Mouse (Mus musculus): ENCODE data around the gene Gm20388.
"Not testable (repeated sequence)": the region's sequence is repeated elsewhere in the genome, so short reads cannot be mapped to it uniquely, and the experiment has no call there.

Gene Gm20388

GRCm38 (mm10) chr8:123520048-123520447 is 3609.4 kb downstream of the Gm20388 start:
- not testable (repeated sequence) for DNase-seq (ENCODE audit: low spot score in 2 of 2)

DNA sequence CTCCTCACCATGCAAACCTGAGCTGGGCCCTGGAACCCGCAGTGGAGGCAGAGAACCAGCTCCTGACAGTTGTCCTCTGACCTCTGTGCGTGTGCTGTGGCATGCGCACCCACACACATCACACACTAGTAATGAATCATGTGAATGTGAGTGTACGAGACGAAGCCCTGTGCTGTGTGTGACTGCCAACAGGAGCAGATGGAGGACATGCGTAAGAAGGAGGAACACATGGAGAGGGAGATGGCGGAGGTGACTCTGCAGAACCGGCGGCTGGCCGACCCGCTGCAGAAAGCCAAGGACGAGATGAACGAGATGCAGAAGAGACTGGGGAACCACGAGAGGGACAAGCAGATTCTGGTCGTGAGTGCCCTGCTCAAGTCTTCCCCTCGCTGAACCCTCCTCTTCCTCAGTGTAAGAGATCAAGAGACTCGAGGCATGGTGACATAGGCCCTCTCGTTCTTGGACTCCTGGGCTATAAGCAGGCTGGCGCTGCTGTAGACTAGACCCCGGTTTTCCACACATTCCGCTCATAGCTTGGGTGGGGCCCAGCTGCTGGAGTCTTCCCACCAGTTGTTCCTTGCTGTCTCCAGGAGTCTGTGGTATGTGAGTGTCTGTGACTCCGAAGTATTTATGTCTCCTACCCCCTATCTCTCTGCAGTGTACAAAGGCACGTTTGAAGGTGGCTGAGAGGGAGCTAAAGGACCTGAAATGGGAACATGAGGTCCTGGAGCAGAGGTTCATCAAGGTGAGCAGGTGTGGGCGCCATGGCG is 3617.3 kb downstream of the Gm20388 start:
- peak in 1 of 2 experiments; percentile 48 for DNase-seq (ENCODE audit: low spot score in 2 of 2)

DNA sequence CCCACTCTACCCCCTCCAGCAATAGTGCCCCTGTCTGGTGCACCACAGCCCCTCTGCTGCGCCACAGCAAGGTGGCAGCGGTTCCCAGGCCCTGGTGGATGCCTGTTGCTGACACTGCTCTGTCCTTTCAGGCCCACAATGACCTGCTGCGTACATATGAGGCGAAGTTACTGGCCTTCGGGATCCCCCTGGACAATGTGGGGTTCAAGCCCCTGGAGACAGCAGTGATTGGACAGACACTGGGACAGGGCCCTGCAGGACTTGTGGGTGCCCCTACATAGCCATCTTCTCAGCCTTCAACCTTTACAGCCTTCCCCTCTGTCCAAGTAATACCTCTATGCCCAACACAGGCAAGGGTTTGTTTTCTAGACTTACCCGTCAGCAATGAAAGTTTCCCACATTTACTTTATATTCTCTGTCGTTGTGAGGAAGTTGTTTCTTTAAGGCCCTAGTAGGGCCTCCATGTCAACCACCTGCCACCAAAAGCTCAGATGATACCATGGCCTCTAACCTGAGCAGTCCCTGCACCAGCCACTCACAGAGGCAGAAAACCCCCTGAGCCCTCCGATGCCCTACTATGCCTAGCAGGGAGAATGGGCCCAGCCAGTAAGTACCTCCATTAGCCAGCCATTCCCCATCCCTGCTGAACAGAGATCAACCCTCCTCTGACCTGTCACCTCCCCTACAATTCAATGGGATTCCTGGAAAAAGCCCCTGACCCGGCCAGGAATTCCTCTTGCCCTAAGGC is 3625.8 kb downstream of the Gm20388 start:
- DNase-seq (ENCODE audit: low spot score in 2 of 2) = no peak

DNA sequence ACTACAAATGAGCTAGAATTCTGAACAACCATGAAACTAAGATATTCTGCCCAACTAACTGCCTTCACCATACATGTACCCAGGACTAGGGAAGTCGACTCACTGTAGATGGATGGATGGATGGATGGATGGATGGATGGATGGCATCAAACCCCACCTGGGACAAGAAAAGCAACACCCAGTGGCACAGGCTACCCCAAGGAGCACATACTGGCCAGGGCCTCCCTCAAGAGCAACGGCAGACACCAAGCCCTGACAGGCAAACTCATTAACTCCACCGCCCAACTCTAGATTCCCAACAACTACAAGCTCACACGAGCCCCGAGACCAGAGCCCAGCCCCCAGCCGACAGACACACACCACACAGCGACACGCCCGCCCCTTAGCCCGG is 3626.3 kb downstream of the Gm20388 start:
- no peak for DNase-seq (ENCODE audit: low spot score in 2 of 2)

GRCm38 (mm10) chr8:123537641-123538040 is 3627.0 kb downstream of the Gm20388 start:
- not testable (repeated sequence) for DNase-seq (ENCODE audit: low spot score in 2 of 2)

- DNase-seq (ENCODE audit: low spot score in 2 of 2) = not testable (repeated sequence)
Measured at GRCm38 (mm10) chr8:123564221-123564620, 3653.6 kb downstream of the Gm20388 start.

DNA sequence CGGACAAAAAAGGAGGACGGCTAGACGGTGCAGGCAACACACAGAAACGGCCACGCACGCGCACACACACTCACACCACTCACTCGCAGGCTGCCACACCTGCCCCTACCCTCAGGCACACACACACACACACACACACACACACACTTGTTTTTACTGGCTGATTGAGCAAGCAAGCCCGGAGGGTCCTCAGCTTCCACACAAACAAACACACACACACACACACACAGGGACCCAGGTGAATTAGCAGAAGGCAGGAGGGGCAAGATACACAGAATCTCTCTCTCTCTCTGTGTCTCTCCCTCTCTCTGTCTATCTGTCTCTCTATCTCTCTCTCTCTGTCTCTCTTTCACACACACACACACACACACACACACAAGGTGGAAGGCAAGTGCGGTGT is 3664.7 kb downstream of the Gm20388 start:
- DNase-seq (ENCODE audit: low spot score in 2 of 2) = not testable (repeated sequence)

DNA sequence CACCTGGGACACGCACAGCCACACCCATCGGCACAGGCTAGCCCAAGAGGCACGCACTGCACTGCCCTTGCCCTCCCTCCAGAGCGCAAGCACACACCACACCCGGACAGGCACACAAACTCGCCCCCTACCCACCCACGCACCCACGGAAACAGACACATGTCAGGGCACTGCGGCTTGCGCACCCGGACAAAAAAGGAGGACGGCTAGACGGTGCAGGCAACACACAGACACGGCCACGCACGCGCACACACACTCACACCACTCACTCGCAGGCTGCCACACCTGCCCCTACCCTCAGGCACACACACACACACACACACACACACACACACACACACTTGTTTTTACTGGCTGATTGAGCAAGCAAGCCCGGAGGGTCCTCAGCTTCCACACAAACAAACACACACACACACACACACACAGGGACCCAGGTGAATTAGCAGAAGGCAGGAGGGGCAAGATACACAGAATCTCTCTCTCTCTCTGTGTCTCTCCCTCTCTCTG is 3690.1 kb downstream of the Gm20388 start:
- peak; percentile 38 to 47 for DNase-seq (ENCODE audit: low spot score in 2 of 2)

DNA sequence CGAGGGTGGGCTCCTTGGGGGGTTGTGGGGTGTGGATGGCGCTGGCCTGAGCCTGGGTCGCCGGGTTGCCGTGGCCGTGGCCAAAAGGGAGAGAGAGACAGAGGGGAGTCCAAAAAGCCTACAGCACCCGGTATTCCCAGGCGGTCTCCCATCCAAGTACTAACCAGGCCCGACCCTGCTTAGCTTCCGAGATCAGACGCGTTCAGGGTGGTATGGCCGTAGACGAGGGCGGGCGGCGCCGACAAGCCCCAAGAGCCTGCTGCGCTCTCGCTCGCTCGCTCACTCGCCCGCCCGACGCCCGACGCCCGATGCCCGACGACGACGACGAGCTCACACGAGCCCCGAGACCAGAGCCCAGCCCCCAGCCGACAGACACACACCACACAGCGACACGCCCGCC is 3690.8 kb downstream of the Gm20388 start:
- DNase-seq (ENCODE audit: low spot score in 2 of 2) = not testable (repeated sequence)

DNA sequence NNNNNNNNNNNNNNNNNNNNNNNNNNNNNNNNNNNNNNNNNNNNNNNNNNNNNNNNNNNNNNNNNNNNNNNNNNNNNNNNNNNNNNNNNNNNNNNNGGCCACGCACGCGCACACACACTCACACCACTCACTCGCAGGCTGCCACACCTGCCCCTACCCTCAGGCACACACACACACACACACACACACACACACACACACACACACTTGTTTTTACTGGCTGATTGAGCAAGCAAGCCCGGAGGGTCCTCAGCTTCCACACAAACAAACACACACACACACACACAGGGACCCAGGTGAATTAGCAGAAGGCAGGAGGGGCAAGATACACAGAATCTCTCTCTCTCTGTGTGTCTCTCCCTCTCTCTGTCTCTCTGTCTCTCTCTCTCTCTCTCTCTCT is 3702.0 kb downstream of the Gm20388 start:
- not testable (repeated sequence) for DNase-seq (ENCODE audit: low spot score in 2 of 2)

GRCm38 (mm10) chr8:123623523-123623922 is 3712.9 kb downstream of the Gm20388 start:
- not testable (repeated sequence) for DNase-seq (ENCODE audit: low spot score in 2 of 2)

DNA sequence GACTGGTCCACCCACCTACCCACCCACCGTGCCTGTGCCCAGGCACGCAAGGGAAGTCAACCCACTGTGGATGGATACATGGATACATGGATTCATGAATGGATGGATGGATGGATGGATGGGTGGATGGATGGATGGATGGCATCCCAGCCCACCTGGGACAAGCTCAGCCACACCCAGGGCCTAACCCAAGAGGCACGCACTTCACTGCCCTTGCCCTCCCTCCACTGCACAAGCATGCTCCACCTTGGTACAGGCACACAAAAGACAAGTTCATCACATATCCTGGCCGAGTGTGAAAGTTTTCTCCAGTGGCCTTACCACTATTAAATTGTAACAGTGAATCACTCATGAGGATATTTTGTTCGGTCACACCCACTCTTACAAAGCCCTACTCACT is 3713.6 kb downstream of the Gm20388 start:
- no peak for DNase-seq (ENCODE audit: low spot score in 2 of 2)

GRCm38 (mm10) chr8:123624702-123625101 is 3714.1 kb downstream of the Gm20388 start:
- peak in 1 of 2 experiments; percentile 43 for DNase-seq (ENCODE audit: low spot score in 2 of 2)

- DNase-seq (ENCODE audit: low spot score in 2 of 2) = no peak
Measured at GRCm38 (mm10) chr8:123625717-123626116, 3715.1 kb downstream of the Gm20388 start.

GRCm38 (mm10) chr8:123627410-123628147 is 3716.9 kb downstream of the Gm20388 start:
- no peak for DNase-seq (ENCODE audit: low spot score in 2 of 2)

DNA sequence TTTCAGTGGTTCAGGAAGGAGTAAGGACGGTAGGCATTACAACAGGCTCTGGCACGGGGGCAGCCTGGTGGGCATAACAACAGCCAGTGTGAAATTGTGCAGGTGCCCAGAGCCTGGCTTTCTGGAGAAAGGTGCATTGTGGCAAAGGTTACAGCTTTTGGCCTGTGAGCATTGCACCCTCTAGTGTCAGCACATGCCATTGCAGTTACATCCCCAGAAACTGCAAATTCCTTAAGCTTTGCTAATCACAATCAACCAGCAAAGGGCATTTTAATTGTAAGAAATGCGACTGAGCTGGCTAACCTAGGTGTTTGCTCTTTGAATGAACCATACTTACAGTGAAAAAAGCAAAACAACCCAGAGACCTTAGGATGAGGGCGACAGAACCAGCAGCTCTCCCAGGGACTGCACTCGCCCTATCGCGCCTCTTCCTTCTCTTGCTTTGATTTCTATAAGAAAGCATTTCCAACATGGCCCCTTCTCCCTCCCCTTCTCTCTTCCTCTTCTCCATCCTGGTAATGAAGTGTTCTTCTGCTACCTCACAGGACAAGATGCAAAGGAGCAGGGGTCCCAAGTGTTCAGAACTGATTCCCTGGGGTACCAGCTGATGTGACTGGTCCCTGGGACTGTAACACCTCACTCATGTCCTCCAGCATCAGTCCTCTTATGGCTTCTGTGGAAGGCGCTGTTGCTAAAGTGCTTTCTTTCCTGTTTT is 3717.8 kb downstream of the Gm20388 start:
- DNase-seq (ENCODE audit: low spot score in 2 of 2) = peak in 1 of 2 experiments; percentile 53

DNA sequence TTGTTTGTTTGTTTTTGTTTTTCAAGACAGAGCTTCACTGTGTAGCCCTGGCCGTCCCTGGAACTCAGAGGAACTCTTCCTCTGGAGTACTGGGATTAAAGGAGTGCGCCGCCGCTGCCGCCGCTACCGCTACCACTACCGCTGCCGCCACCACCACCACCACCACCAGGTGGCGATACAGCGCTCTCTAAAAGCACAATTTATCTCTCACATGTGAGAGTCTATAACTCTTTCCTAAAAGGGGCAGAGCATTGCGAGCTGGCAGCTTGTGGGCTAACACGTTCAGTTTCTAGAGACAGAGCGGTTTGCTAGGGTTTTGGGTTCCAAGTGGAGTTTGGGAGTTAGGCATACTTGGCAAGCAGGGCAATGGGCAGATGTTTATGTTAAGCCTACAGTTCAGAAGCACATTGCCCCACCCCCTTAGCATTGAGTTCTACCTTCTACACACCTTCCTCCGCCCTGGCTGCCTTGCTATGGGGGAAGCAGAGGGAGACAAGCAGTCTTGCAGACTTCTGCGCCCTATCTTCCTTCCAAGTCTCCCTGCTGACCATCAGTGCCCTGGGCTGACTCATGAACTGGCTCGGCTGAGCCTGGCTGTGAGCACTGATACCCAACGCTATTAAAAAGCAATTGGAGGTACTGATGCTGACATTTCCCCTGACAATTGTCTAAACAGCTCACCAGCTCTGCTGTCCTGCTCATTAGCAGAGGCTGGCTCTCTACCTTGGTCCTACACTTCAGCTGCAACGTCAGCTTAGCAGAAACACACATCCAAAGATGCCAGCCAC is 3718.5 kb downstream of the Gm20388 start:
- peak in 1 of 2 experiments; percentile 82 for DNase-seq (ENCODE audit: low spot score in 2 of 2)

DNA sequence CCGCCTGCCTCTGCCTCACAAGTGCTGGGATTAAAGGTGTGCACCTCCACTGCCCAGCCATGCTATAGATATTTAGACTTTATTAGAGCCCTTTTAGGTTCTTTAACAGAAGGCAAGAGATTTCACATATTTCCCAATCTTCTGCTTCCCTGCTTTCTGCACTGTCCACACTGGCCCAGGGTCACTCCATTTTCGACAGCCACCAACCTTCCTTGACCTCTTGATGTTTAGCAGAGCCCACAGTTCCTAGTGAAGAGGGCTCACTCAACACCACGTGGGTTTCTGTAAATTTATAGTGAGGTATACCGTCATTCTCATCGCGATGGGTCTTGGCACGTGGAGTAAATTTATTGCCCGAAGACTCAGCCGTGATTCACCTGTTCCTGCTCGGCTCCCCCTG is 3719.4 kb downstream of the Gm20388 start:
- no peak for DNase-seq (ENCODE audit: low spot score in 2 of 2)

GRCm38 (mm10) chr8:123630841-123631251 is 3720.2 kb downstream of the Gm20388 start:
- no peak for DNase-seq (ENCODE audit: low spot score in 2 of 2)

DNA sequence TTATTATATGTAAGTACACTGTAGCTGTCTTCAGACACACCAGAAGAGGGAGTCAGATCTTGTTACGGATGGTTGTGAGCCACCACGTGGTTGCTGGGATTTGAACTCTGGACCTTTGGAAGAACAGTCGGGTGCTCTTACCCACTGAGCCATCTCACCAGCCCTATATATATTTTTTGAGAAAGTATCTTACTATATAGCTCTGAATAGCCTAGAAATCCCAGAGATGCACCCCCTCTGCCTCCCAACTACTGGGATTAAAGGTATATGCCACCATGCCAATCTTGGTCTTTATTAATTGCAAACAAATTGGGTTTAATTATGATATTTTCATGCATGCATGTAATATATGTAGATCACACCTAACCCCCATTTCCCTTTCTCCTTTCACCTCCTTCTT is 3721.1 kb downstream of the Gm20388 start:
- not testable (repeated sequence) for DNase-seq (ENCODE audit: low spot score in 2 of 2)

- no peak for DNase-seq (ENCODE audit: low spot score in 2 of 2)
Measured at GRCm38 (mm10) chr8:123632257-123632656, 3721.6 kb downstream of the Gm20388 start.

Measured in left cerebral cortex, adult 9 months (tissue).